Mouse (Mus musculus): ENCODE data around the gene Tbx3.

DNA sequence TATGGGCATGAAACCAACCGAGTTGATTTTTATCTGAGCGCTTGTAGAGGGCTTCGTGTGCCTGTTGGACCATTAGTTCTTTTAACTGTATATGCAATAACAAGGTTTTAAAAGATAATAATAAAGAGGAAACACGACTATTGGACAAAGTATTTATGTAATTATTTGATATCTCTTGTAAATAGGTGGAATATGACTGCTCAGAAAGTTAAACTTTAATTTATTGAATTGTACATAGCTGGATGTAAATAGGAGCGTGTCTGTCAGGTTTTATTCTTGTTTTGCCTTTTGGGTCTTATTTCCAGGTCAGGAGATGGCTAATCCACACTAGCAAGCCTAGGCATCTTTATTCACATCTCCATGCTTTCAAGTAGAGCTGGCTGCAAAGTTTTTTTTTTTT lies 13.4 kb downstream of the Tbx3 start:
- no peak for TF ChIP-seq POLR2A (IDR thresholded peaks at IDR 0.05; ENCODE audit: borderline replicate concordance, insufficient read depth, low read length)
- TF ChIP-seq CTCF (IDR thresholded peaks at IDR 0.05; ENCODE audit: borderline replicate concordance, insufficient read depth, low read depth, low read length): no peak
